Mouse (Mus musculus) lung, adult 2 months (tissue): ENCODE data around the gene Sugp2.

Experiments
- CTCF ChIP-seq: fragments of 200-500 bp; IDR thresholded peaks from 2 replicates; pipeline ENCODE4 v1.5.1; 2011; ENCODE audit warnings: mild to moderate bottlenecking, low read length, control low read depth; ENCODE audit not compliant: insufficient read depth
- POLR2A ChIP-seq: fragments of 200-500 bp; IDR thresholded peaks from 2 replicates; pipeline ENCODE4 v1.6.1; 2011; ENCODE audit warnings: low read depth, mild to moderate bottlenecking, control low read depth, low read length, borderline replicate concordance; ENCODE audit errors: extremely low read depth

DNA sequence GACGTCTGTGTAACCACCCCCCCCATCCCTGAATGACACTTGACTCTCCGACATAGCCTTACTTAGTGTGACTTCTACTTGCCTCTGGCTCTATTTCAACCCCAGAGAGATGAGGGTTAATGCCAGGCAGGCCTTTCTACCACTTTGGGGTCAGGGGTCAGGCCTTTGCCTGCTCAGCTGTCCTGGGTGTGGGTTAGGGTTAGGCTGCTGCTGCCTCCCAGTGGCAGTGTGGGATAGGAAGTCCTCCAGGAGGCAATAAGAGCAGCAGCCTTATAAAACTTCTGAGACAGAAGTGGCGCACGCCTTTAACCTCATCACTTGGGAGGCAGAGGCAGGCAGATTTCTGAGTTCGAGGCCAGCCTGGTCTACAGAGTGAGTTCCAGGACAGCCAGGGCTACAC lies 6.6 kb downstream of the Sugp2 start:
- TF ChIP-seq CTCF (peak; percentile 35), POLR2A (no peak)
